8 mouse cellular contexts compared by ENCODE assay signal in genomic region chr7:78791359-78792222, GRCm38 (mm10). TPM values are rescaled to one million over a fixed set of nuclear protein-coding genes. Genes with fewer than 3 reads are reported as not detected.
DNase-seq lines count a peak whose midpoint lies in the region; ATAC-seq lines count a peak whose summit lies in the region.

No protein-coding gene starts in this region.

- 0 out of 2 replicates have a peak, but pooled peaks cover 2% of the 10 kb centered on the region for H3K4me1 ChIP-seq in forebrain, embryonic 16.5 days (replicated peaks; ENCODE audit: control insufficient read depth, insufficient read depth, low read length)
- no peaks in the 10 kb centered on the region for H3K4me1 ChIP-seq in intestine, embryonic 16.5 days (ENCODE audit: control insufficient read depth, insufficient read depth, low read length)
- H3K4me1 ChIP-seq in limb, embryonic 10.5 days = no peaks in the 10 kb centered on the region
- 0 out of 2 replicates have a peak, but pooled peaks cover 3% of the 10 kb centered on the region for H3K4me1 ChIP-seq in midbrain, embryonic 12.5 days
- H3K4me1 ChIP-seq in stomach, embryonic 16.5 days (ENCODE audit: control insufficient read depth, insufficient read depth, low read length) = no peaks in the 10 kb centered on the region

- DNase-seq in urinary bladder, postnatal 25 days (ENCODE audit: low spot score) = peak; percentile 20
- no peak for DNase-seq in urinary bladder, postnatal 10 days (ENCODE audit: low spot score)
- DNase-seq in cerebellum, adult 11-12 months = peak; percentile 40
- DNase-seq in limb, embryonic 10.5 days (ENCODE audit: low spot score) = peak; percentile 56

- 83% methylated on average over 15 of the region's 15 CpGs for WGBS in forebrain, embryonic 16.5 days
- 82% methylated on average over 15 of the region's 15 CpGs for WGBS in intestine, embryonic 16.5 days
- 87% methylated on average over 15 of the region's 15 CpGs for WGBS in limb, embryonic 10.5 days
- 82% methylated on average over 15 of the region's 15 CpGs for WGBS in midbrain, embryonic 12.5 days
- 84% methylated on average over 15 of the region's 15 CpGs for WGBS in stomach, embryonic 16.5 days

- no peak overlapping the region for H3K4me3 ChIP-seq in forebrain, embryonic 16.5 days (replicated peaks; ENCODE audit: low read length)
- no peak overlapping the region for H3K4me3 ChIP-seq in intestine, embryonic 16.5 days (ENCODE audit: low read length)
- H3K4me3 ChIP-seq in limb, embryonic 10.5 days = no peak overlapping the region
- H3K4me3 ChIP-seq in midbrain, embryonic 12.5 days = no peak overlapping the region
- no peak overlapping the region for H3K4me3 ChIP-seq in stomach, embryonic 16.5 days (replicated peaks; ENCODE audit: low read length)

- peak; percentile 61 for ATAC-seq in forebrain, embryonic 16.5 days
- ATAC-seq in intestine, embryonic 16.5 days = peak; percentile 77
- ATAC-seq in midbrain, embryonic 12.5 days (ENCODE audit: low FRiP score, low read depth) = peak; percentile 82
- ATAC-seq in stomach, embryonic 16.5 days (ENCODE audit: insufficient read depth, low FRiP score) = peak; percentile 33; the same call in 1 of the 2 replicates

- peaks cover 18% of the 10 kb centered on the region for H3K36me3 ChIP-seq in forebrain, embryonic 16.5 days (ENCODE audit: control insufficient read depth, insufficient read depth)
- H3K36me3 ChIP-seq in intestine, embryonic 16.5 days (ENCODE audit: control insufficient read depth, insufficient read depth, low read length) = no peaks in the 10 kb centered on the region; the same call in 1 of the 2 replicates
- peaks cover 64% of the 10 kb centered on the region for H3K36me3 ChIP-seq in limb, embryonic 10.5 days
- peaks cover 40% of the 10 kb centered on the region for H3K36me3 ChIP-seq in midbrain, embryonic 12.5 days
- H3K36me3 ChIP-seq in stomach, embryonic 16.5 days (ENCODE audit: control insufficient read depth, insufficient read depth, low read length) = peaks cover 9% of the 10 kb centered on the region

- no peaks in the 10 kb centered on the region for H3K9me3 ChIP-seq in forebrain, embryonic 16.5 days (ENCODE audit: control insufficient read depth, low read length)
- no peaks in the 10 kb centered on the region for H3K9me3 ChIP-seq in intestine, embryonic 16.5 days (ENCODE audit: control insufficient read depth, low read length)
- no peaks in the 10 kb centered on the region for H3K9me3 ChIP-seq in limb, embryonic 10.5 days (replicated peaks)
- H3K9me3 ChIP-seq in midbrain, embryonic 12.5 days = no peaks in the 10 kb centered on the region
- no peaks in the 10 kb centered on the region for H3K9me3 ChIP-seq in stomach, embryonic 16.5 days (replicated peaks; ENCODE audit: control insufficient read depth, low read length)

- no peaks in the 10 kb centered on the region for H3K27me3 ChIP-seq in forebrain, embryonic 16.5 days (replicated peaks; ENCODE audit: control insufficient read depth, insufficient read depth, low read length)
- no peaks in the 10 kb centered on the region for H3K27me3 ChIP-seq in intestine, embryonic 16.5 days (replicated peaks; ENCODE audit: control insufficient read depth, insufficient read depth, low read length)
- H3K27me3 ChIP-seq in limb, embryonic 10.5 days (ENCODE audit: low read depth, poor library complexity, severe bottlenecking) = no peaks in the 10 kb centered on the region
- peaks cover 7% of the 10 kb centered on the region; the same call in 1 of the 2 replicates for H3K27me3 ChIP-seq in midbrain, embryonic 12.5 days
- no peaks in the 10 kb centered on the region for H3K27me3 ChIP-seq in stomach, embryonic 16.5 days (ENCODE audit: control insufficient read depth, insufficient read depth, low read length)

- H3K9ac ChIP-seq in forebrain, embryonic 16.5 days (replicated peaks; ENCODE audit: low read depth, low read length) = no peak overlapping the region
- H3K9ac ChIP-seq in intestine, embryonic 16.5 days (ENCODE audit: low read depth, low read length) = no peak overlapping the region
- H3K9ac ChIP-seq in midbrain, embryonic 12.5 days (replicated peaks) = no peak overlapping the region
- no peak overlapping the region for H3K9ac ChIP-seq in stomach, embryonic 16.5 days (ENCODE audit: low read length)

- H3K4me2 ChIP-seq in forebrain, embryonic 16.5 days (ENCODE audit: low read length) = no peak overlapping the region
- H3K4me2 ChIP-seq in intestine, embryonic 16.5 days (ENCODE audit: low read depth, low read length) = no peak overlapping the region
- H3K4me2 ChIP-seq in midbrain, embryonic 12.5 days (replicated peaks) = no peak overlapping the region
- no peak overlapping the region for H3K4me2 ChIP-seq in stomach, embryonic 16.5 days (ENCODE audit: low read depth, low read length)

- H3K27ac ChIP-seq in forebrain, embryonic 16.5 days (ENCODE audit: low read length) = no peak overlapping the region
- no peak overlapping the region for H3K27ac ChIP-seq in intestine, embryonic 16.5 days (ENCODE audit: low read length)
- H3K27ac ChIP-seq in limb, embryonic 10.5 days = no peak overlapping the region
- H3K27ac ChIP-seq in midbrain, embryonic 12.5 days (replicated peaks) = no peak overlapping the region
- H3K27ac ChIP-seq in stomach, embryonic 16.5 days (ENCODE audit: low read length) = no peak overlapping the region

RNA-seq across cellular contexts. Expression of gene Mrpl46, which starts 8.3 kb away (rescaled TPM):
- 51.9 and 52.9 TPM in 2 replicates for polyA plus RNA-seq in forebrain, embryonic 16.5 days (2015; fragmentation: Nextera tagmentation; extraction: Ambion mirVana)
- polyA plus RNA-seq in intestine, embryonic 16.5 days (2015; fragmentation: Nextera tagmentation; extraction: Ambion mirVana) = 84.9 and 90.5 TPM in 2 replicates
- polyA plus RNA-seq in limb, embryonic 10.5 days (2016; fragmentation: Nextera tagmentation; extraction: Ambion mirVana) = 85.4 and 96.4 TPM in 2 replicates
- 60.8 and 64.0 TPM in 2 replicates for polyA plus RNA-seq in midbrain, embryonic 12.5 days (2016; fragmentation: Nextera tagmentation; extraction: Ambion mirVana)
- 54.7 and 63.2 TPM in 2 replicates for polyA plus RNA-seq in stomach, embryonic 16.5 days (2015; fragmentation: Nextera tagmentation; extraction: Ambion mirVana)

RNA-seq across cellular contexts. Expression of gene Mrps11, which starts 8.7 kb away (rescaled TPM):
- 72.7 and 73.7 TPM in 2 replicates for polyA plus RNA-seq in forebrain, embryonic 16.5 days (2015; fragmentation: Nextera tagmentation; extraction: Ambion mirVana)
- polyA plus RNA-seq in intestine, embryonic 16.5 days (2015; fragmentation: Nextera tagmentation; extraction: Ambion mirVana) = 57.1 and 66.9 TPM in 2 replicates
- polyA plus RNA-seq in limb, embryonic 10.5 days (2016; fragmentation: Nextera tagmentation; extraction: Ambion mirVana) = 92.4 and 99.7 TPM in 2 replicates
- 68.3 and 71.4 TPM in 2 replicates for polyA plus RNA-seq in midbrain, embryonic 12.5 days (2016; fragmentation: Nextera tagmentation; extraction: Ambion mirVana)
- polyA plus RNA-seq in stomach, embryonic 16.5 days (2015; fragmentation: Nextera tagmentation; extraction: Ambion mirVana) = 64.0 and 65.6 TPM in 2 replicates

RNA-seq across cellular contexts. Expression of gene Ntrk3, which starts 53.8 kb away (rescaled TPM):
- 36.0 and 37.4 TPM in 2 replicates for polyA plus RNA-seq in forebrain, embryonic 16.5 days (2015; fragmentation: Nextera tagmentation; extraction: Ambion mirVana)
- 2.1 and 3.2 TPM in 2 replicates for polyA plus RNA-seq in intestine, embryonic 16.5 days (2015; fragmentation: Nextera tagmentation; extraction: Ambion mirVana)
- polyA plus RNA-seq in limb, embryonic 10.5 days (2016; fragmentation: Nextera tagmentation; extraction: Ambion mirVana) = 0.16 and 0.36 TPM in 2 replicates
- polyA plus RNA-seq in midbrain, embryonic 12.5 days (2016; fragmentation: Nextera tagmentation; extraction: Ambion mirVana) = 7.4 and 9.3 TPM in 2 replicates
- polyA plus RNA-seq in stomach, embryonic 16.5 days (2015; fragmentation: Nextera tagmentation; extraction: Ambion mirVana) = 3.5 and 3.6 TPM in 2 replicates

RNA-seq across cellular contexts. Expression of gene Det1, which starts 55.5 kb away (rescaled TPM):
- 16.3 and 17.5 TPM in 2 replicates for polyA plus RNA-seq in forebrain, embryonic 16.5 days (2015; fragmentation: Nextera tagmentation; extraction: Ambion mirVana)
- polyA plus RNA-seq in intestine, embryonic 16.5 days (2015; fragmentation: Nextera tagmentation; extraction: Ambion mirVana) = 11.9 and 15.2 TPM in 2 replicates
- polyA plus RNA-seq in limb, embryonic 10.5 days (2016; fragmentation: Nextera tagmentation; extraction: Ambion mirVana) = 21.0 and 23.5 TPM in 2 replicates
- polyA plus RNA-seq in midbrain, embryonic 12.5 days (2016; fragmentation: Nextera tagmentation; extraction: Ambion mirVana) = 21.2 and 21.3 TPM in 2 replicates
- polyA plus RNA-seq in stomach, embryonic 16.5 days (2015; fragmentation: Nextera tagmentation; extraction: Ambion mirVana) = 14.7 and 16.4 TPM in 2 replicates
